Mouse (Mus musculus): ENCODE measurements at regions not wholly inside any gene's neighbourhood (a gene's known extent, or its start where the extent isn't known, plus 50 kb on each side); places are given as distances from the start of the nearest gene placed in this dataset.

DNA sequence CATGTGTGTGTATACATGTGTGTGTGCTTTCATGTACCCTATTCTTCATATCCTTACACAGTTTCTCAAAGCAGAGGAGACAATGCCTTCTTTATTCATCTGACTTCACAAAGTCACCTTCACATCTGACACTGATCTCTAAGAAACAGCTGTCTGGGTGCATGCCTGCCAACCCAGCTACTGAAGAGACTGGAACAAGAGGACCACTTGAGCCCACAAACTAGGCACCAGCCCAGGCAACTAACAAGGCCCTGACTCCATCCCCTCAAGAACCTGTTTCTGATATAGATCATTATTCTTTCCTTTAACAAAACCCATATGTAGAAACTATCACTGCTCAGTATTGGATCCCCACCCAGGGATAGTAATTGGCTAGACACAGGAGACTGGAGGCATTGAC lies 295.3 kb downstream of the Qk start:
- no peak for DNase-seq
- intact Hi-C loops (cut with DNase I) = no loop called here

DNA sequence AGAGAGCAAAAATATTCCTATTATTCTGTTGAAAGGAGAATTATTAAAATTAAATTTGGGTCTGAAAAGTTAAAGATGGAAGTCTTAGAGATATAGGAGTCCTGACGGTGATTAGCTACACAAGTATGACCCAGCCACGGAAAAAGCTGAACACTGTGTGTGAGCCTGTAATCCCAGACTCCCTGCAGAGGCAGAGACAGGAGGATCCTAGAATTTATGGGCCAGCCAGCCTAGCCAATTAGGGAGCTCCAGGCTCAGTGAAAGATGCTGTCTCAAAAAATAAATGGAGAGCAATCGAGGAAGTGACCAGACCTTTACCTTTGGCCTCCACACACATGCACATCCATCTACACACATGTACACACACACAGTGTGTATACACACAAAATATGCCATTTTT lies 307.5 kb downstream of the Qk start:
- DNase-seq = no peak
- intact Hi-C loops (cut with DNase I) = no loop called here

- DNase-seq = no peak
- intact Hi-C loops (cut with DNase I) = no loop called here
Observed at GRCm38 (mm10) chr17:10011728-10012127, 307.9 kb downstream of the Qk start.

DNA sequence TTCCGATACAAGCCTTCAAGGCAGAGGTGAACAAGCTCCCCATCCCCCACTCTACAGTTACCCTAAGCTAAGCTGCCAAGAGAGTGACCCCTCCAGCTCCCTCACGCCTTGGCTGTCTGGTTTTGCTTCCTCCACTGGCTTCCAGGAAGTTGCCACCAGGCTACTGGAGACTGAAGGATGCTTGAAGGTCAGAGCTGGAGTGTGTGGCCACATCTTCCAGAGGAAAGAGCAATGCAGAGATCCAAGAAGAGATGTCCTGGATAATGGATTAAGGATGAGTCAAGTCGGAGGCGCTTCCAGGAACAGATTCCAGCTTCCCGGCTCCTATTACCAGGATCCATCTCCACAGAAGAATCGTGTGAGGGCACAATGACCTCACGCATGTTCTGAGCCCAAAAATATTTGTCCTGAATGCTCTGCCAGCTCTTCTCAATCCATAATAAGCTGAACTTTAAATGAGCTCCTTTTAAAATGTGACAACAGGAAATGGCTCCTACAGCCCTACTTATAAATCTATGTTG lies 318.5 kb downstream of the Qk start:
- intact Hi-C loops (cut with DNase I) = no loop called here
- peak; percentile 35 to 39 for DNase-seq

- no peak for DNase-seq
- intact Hi-C loops (cut with DNase I) = no loop called here
Observed at GRCm38 (mm10) chr17:9995321-9995720, 324.3 kb downstream of the Qk start.

GRCm38 (mm10) chr17:9990744-9991143 lies 321.2 kb upstream of the Pabpc6 start:
- intact Hi-C loops (cut with DNase I) = no loop called here
- DNase-seq = no peak

DNA sequence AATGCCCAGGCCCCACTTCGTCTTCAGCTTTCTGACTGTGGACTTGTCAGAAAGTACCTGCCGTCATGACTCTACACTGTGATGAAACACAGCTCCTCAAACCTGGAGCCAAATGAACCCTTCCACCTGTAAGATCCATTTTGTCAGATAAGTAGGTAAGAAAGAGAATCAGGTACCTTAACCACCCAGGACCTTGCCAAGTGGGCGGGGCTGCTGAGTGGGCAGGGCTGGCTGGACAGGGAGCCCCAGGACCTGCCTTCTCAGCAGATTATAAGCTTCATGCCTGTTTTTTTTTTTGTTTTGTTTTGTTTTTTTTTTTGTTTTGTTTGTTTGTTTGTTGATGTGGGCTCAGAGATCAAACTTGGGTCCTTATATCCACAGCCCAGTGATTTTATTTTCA lies 311.8 kb upstream of the Pabpc6 start:
- intact Hi-C loops (cut with DNase I) = no loop called here
- DNase-seq = no peak

DNA sequence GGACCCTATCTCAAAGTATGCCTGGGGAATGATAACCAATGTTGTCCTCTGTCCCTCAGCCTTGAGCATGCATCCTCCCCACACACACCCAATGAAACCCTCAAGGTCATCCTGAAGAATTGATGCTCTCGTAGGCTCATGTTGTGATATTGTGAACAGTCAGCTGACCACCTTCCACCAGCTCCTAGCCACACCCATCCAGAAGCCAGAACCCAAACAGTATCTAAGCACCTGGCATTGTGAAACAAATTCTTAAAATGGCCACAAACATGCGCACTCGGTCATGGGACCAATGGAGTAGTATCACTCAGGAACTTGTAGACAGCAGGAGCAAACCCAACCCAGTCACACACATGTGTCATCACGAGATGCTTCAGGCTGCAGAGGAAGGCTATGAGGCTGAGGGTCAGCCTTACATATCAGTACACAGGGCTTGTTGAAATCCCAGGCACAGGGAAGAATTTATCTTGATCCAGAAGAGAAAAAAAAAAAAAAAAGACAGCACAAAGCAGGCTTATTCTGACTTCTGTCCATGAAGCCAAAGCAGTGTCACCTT lies 307.4 kb upstream of the Pabpc6 start:
- DNase-seq = no peak
- intact Hi-C loops (cut with DNase I) = loop anchor here (5.0 kb wide), 1 partner anchor 105 kb away; no protein-coding TSS in a partner anchor

DNA sequence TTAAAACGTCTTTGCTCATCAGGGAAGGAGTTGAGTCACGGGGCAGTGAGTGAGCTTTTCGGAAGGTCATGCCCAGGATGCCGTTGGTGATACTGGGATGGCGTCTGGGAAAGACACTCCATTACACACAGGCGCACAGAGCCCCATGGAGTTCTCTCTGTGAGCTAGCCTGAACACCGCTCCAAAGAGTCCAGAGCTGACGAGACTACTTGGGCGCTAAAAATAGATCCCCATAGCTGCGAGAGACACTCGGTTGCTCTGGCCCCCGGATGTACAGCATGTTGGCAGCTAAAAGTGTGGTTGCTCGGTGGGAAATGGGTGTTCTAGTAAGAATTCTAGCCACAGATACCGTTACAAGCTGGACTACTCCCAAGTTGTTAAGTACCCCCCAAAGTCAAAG lies 306.5 kb upstream of the Pabpc6 start:
- DNase-seq = peak in 1 of 2 experiments; percentile 8
- intact Hi-C loops (cut with DNase I) = loop anchor here (5.0 kb wide), 1 partner anchor 106 kb away; no protein-coding TSS in a partner anchor

GRCm38 (mm10) chr17:9975153-9975552 lies 305.6 kb upstream of the Pabpc6 start:
- DNase-seq = no peak
- intact Hi-C loops (cut with DNase I) = loop anchor here (5.0 kb wide), 1 partner anchor 107 kb away; no protein-coding TSS in a partner anchor

GRCm38 (mm10) chr17:9967988-9968387 lies 298.5 kb upstream of the Pabpc6 start:
- intact Hi-C loops (cut with DNase I) = no loop called here
- no peak for DNase-seq

- intact Hi-C loops (cut with DNase I) = no loop called here
- no peak for DNase-seq
Observed at GRCm38 (mm10) chr17:9962893-9963436, 293.4 kb upstream of the Pabpc6 start.

DNA sequence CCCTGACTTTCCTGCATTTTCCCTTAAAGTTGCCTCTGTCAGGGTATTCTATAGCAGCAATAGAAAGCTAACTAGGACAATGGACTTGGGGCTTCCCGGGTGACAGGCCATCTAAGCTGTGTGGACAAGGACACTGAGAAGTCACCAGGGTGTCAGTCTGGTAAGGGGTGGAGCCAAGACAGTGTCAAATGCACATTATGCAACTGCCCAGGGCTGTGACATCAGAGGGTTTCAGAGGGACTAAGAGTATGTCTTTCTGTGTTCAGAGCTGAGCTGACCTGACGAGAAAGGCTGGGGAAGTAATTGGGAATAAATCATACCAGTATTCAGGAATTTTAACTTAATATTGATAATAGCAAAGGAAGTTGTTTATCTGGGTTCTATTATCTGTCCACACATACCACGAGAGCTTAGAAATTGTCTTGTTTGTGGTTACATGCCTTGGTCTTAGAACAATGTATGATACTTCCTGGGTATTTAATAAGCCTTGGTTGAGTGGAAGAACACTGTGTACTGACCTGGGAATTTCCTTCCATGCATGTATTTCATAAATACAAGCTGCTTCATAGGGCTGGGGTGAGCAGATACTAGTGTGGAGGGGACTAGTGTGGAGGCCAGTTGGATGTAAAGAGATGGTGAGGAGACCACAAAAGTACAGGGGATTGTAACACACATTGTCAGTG lies 279.6 kb upstream of the Pabpc6 start:
- intact Hi-C loops (cut with DNase I) = loop anchor here (5.0 kb wide), 1 partner anchor 143 kb away; no protein-coding TSS in a partner anchor

GRCm38 (mm10) chr17:9947609-9948008 lies 278.1 kb upstream of the Pabpc6 start:
- no peak for DNase-seq
- intact Hi-C loops (cut with DNase I) = loop anchor here (5.0 kb wide), 1 partner anchor 145 kb away; no protein-coding TSS in a partner anchor

More for the DNA sequence above, 279.6 kb upstream of the Pabpc6 start:
- DNase-seq = no peak

- intact Hi-C loops (cut with DNase I) = no loop called here
- DNase-seq = no peak
Observed at GRCm38 (mm10) chr17:9944513-9944912, 275.0 kb upstream of the Pabpc6 start.

DNA sequence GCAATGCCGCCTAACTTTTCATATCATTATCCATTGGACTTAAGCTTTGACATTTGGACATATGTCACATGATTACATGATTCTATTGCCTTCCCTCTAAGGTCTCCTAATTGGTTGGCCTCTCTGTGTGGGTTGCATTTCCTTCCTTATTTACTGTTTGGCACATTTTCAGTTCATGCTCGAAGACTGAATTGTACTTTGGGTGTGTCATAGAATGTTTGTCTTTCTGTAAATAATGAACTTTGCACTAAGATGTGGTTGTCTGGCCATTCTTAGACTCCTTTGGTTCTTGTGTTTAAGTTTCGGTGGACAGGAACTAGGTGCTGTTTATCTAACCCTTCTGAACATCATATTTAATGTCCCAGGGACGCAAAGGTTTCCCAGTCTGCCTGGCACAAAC lies 272.7 kb upstream of the Pabpc6 start:
- intact Hi-C loops (cut with DNase I) = no loop called here

DNA sequence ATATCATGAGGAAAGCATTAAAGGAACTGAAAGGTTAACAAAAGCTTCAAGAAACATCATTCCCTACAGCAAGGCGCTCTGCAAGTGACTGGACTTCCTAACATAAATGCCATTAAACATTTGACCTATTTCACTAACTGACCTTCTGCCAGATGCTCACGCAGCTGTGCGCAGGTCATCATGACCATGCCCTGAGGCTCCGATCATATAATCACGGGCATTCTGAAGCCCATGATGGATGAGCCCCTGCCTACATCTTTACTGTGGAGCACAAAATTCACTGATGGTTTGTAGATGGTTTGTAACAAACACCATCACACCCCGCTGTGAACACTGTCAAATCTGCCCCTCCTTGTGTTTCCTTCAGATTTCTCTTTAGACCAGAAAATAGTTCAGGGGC lies 270.1 kb upstream of the Pabpc6 start:
- intact Hi-C loops (cut with DNase I) = no loop called here

More for the DNA sequence above, 272.7 kb upstream of the Pabpc6 start:
- no peak for DNase-seq

DNA sequence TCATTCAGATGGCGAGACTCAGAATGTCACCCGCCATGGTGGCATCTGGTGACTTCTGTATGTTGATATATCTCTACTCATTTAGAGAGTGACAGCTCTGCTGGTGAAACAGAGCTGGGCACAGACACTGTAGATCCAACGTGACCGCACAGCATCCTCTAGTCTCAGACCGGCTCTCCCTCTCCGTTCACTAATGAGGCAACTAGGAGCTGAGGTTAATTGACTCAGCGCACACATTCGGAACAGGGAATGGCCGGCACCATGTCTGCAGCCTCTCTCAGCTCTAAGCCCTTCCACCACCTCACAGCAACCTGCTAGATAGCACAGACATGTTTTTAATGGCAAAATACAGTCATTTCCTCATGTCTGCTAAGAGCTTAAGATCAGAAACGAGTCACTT lies 268.9 kb upstream of the Pabpc6 start:
- DNase-seq = no peak
- intact Hi-C loops (cut with DNase I) = no loop called here

More for the DNA sequence above, 270.1 kb upstream of the Pabpc6 start:
- DNase-seq = no peak

- intact Hi-C loops (cut with DNase I) = no loop called here
Observed at GRCm38 (mm10) chr17:9937211-9937610, 267.7 kb upstream of the Pabpc6 start.

DNA sequence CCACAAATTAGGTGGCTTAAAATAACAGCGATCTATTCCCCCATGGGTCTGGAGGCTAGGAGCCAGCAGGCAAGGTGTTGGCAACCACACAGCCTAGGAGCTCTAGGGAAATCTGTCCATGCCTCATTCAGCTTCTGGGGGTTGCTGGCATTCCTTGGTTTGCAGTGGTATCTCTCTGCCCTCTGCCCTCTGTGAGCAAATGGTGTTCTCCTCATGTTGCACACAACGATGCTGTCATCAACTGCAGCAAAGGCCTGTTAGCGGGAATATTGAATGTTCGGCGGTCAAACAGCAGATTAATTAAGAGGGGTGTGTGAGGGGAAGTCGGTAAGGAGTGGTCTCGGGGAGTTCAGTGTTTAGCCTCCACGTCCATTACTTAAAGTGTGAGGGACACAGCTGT lies 262.7 kb upstream of the Pabpc6 start:
- no peak for DNase-seq
- intact Hi-C loops (cut with DNase I) = no loop called here

More at GRCm38 (mm10) chr17:9937211-9937610, 267.7 kb upstream of the Pabpc6 start:
- no peak for DNase-seq

DNA sequence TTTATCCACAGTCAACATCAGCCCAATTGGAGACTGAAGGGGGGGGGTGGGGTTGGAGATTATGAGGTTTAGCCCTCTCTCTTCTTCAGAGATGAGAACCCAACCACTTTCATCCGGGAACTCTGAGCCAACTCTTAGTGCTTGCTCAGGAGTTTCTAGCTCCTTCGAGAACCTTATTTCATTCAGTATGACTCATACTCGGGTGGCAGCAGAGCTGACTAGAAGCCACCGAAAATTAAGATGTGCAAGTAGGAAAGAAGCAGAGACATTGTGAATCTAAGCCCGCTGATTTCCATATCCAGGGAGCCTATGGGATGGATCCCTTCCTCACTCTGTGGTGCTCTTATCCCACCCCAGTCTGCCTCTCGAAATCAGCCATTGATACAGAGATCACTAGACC lies 262.0 kb upstream of the Pabpc6 start:
- intact Hi-C loops (cut with DNase I) = no loop called here
- no peak for DNase-seq

Data from heart, postnatal 14 days (tissue).